Mouse (Mus musculus) 3134 (cell line): ENCODE data around the gene Cnfn.
A peak's percentile ranks its signal among the peaks of the same experiment; 100 is the strongest.

ENCODE experiments used
- DNase-seq: peaks from one replicate; pipeline ENCODE4 v3.0.0-alpha.2; 2011; ENCODE audit warnings: low spot score; ENCODE audit not compliant: insufficient read length; ENCODE audit errors: extremely low read depth

Gene Cnfn

DNA sequence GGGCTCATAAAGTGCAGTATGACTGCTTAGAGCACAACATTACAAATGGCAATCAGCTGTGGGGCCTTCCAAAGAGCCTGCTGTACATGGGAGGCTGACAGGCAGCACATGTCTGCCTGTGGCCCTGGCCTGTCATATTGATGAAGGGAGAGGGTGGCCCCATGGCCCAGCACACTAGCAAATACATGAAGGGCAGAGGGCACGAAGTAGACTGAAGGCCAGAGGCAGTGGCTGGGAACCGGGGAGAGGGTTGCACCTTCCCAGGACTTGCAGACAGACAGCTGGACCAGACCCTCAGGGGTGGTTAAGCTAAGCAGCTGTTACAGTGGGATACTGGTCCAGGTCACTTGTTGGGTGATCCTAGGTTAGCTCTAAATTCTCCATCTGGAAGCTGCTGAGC lies 21.5 kb upstream of the Cnfn start:
- DNase-seq: no peak

DNA sequence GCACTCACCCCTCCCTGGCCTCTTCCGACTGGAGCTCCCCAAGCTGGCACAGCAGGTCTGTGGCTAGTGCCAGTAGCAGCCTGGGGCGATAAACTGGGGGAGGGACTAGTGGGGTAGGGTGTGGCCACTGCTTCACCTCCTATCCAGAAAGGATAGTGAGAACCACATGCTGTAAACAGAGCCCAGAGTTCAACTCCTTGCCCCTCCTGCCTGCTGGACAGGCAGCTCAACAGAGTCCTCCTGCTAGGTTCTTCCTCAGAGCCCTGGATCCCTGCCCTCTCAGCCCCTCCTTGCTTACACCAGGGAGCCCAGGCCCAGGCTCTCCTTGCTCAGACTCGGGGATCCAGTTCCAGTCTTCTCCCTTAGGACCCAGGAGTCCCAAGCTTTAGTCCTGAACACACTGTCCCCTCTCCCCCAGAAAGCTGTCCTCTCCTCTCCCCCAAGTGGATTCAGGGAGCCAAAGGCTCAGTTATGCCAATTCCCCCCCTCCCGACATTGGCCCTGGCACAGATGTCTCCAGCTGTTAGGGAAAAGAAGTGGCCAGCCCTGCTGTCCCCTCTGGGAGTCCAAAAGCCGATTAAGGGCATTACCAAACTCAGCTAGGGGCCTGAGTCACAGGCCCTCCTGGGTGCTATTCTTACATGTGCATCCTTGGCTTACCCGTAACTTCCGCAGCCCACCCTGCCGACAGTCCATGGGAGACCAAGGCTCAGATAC lies 20.7 kb upstream of the Cnfn start:
- peak; percentile 82 for DNase-seq

DNA sequence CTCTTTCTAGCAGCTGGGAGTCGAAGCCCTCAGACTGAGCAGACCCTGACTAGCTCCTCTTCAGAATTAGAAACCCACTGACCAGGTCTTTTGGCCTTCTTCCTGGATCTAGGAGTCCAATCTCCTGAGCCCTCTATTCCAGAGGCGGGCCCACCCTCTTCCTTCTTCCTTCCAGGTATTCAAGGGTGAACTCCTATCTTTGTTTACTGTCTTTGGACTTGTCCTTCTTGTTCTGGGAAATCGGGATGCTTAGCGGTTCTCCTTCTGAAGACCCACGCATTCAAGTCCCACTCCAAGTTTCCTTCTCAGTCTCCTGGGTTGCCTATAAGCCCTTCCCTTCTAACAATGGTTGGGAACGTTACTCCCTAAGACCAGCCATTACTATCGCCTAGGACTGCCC lies 19.4 kb upstream of the Cnfn start:
- DNase-seq: no peak

DNA sequence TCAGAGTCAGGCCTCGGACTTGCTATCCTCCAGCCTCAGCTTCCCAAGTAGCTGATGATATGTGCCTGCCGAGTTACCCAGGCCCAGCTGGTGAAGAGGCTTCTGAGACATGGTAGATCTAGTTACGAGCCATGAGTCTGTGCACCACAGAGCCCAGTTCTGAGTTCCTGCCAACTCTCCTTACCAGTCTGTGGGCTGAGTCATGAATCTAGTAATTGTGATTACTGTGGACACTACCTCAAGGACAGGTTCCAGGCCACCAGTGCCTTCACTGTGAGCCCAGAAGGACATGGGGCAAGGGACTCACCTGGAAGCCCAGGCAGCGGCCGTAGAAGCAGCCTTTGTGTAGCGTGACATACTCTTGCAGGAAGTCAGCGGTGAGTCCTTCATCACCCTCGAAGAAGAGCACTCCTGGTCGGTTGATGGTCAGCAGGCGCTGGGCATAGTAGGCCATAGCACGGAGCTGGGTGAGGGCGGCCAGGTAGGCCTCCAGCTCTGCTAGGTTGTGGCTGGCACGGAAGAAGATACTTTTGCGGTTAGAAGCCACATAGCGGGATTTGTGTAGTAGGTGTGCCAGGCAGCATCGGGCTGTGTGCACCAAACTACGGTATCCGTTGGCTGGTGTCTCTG lies 18.4 kb upstream of the Cnfn start:
- DNase-seq: peak; percentile 53

DNA sequence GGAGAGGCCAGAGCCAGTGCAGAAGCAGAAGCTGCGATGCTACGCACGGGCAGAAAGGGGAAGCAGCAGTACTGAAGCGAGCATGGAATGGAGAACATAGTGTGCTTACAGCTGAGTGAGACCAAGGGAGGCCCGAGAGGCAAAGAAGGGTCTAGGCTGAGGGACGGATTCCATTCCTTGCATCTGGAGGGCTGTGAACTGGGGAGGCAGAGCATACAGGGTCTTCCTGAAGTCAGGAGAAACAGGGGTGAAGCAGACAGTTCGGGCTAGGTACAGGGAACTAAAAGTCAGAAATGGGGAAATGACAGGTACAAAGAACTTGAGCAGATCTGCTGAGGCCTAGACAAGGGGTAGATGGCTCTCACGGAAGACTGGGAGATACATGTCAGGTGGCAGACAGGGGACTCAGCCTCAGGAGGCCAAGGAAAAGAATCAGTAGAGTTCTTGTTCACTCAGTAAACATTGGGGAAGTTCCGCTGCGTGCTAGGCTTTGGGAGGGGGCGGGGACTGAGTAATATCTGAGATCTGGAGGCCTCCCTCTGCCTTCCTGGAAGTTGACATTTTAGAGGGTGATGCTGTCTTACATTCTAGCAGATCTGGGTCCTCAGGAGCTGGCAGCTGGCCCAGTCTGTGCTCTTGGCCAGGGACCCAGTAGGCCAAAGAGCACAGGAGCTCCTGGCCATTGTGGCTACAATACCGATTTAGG lies 16.5 kb upstream of the Cnfn start:
- peak; percentile 66 for DNase-seq

DNA sequence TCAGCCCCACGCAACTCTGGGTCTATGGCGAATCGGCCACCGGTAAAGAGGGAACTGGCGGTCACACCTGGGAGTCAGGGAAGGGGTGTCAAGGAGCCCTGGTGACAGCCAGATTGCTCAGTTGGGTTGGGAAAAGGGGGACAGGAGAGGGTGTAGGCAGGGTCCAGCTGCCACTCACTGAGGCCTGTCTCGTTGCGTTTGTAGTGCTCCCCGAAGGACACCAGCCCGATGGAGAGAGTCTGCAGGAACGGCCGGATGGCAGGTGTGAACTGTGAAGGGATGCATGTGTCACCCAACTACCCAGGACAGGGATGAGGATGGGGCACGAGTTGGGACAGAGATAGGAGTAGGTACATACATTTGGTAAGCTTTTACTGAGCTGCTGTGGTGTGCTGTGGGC lies 15.7 kb upstream of the Cnfn start:
- DNase-seq: no peak

DNA sequence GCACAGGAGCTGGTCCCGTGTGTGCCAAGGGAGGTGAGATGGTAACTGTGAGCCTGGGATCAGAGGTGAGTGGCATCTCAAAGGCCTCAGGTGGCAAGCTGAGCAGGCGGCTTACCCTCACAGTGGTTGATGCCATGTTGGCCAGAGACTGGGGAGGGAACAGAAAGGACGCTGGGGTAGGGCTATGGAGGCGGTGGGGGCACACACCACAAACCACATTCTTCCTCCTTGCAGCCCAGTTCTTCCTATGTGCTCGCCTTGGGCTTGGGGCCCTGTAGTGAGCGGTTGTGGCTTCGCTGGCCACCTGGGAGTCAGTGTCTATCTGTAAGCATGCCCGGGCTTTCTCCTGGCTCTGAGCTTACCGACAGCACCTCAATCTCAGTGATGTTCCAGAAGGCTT lies 15.3 kb upstream of the Cnfn start:
- no peak for DNase-seq

DNA sequence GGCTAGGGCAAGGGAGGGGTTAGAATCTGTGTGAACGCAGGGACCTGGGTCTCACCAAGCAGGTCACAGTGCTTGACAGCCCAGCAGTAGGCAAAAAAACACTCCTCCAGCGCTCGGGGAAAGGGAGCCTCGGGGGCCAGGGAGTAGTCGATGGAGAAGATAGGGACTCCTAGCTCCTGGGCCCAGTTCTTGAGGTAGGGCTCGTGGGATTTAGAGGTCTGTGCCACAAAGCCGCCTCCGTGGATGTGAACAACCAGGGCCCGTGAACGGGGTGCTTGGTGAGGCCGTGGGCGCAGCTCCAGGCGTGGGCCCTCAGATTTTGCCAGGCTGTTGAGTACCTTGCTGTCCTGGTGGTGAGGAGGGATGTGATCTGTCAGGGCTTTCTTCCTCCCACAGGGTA lies 14.8 kb upstream of the Cnfn start:
- DNase-seq: no peak

DNA sequence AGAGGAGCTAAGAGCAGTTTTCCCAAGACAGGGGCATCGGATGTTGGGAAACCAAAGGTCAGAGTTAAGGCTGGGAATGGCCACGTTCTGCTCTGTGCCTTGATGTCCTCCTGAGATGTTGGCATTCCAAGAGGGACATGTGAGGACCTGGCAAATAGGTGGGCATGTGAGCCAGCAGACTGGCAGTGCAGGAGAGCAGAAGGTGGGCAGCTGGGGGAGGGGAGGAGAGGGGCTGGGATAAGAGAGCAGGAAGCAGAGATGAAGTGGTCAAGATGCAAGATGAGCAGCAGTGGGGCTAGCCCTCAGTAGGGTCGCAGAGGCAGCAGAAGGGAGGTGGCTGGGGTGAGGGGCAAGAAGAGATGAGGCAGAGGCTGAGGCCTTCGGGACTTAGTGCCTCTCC lies 14.4 kb upstream of the Cnfn start:
- DNase-seq: no peak

DNA sequence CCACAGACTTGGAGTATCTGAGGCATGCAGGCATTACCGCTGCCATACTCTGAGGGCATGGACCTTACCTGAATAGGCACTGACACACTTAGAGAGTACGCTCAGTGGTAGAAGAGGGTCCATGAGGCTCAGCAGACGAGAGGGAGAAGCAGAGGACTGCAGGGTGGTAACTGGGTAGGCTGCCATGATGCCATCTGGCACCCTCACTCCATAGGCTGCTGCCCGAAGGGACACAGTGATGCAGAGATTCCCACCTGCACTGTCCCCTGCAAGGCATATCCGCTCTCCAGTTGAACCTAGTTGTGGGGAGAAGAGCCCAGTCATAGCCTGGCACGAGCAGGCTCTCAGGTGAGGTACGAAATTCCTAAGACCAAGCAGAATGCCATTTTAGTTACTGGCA lies 13.9 kb upstream of the Cnfn start:
- no peak for DNase-seq

DNA sequence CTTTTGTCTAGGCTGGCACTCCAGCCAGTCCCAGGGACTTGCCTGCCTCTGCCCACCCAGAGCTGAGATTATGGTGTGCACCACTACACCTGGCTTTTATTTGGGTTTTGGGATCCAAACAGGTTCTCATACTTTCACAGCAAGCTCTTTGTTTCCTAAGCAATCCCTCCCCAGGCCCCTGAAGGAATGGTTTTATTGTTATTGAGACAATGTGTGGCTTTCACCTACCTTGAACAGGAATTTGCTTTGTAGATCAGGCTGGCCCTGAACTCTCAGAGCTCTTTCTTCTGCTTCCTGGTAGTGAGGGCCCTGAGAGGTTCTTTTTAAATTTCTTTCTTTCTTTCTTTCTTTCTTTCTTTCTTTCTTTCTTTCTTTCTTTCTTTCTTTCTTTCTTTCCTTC lies 13.0 kb upstream of the Cnfn start:
- DNase-seq: no peak

DNA sequence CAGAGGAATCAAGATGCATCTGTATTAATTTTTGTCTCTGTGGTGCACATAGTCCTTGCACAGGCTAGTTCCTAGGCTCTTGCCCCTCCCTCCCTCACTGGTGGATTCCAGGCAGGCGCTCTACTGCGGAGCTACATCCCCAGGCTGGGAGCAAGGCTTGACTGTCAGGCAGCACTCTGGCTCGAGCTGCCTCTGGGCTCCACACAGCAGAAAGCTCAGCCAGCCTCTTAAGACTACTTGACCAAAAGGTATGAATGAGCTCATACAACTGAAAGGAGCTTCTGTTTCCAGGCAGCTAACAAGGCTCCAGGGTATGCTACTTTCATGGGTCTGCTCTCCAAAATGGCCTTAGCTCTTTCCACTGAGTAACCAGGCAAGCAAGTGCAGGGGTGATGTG lies 11.8 kb upstream of the Cnfn start:
- no peak for DNase-seq

DNA sequence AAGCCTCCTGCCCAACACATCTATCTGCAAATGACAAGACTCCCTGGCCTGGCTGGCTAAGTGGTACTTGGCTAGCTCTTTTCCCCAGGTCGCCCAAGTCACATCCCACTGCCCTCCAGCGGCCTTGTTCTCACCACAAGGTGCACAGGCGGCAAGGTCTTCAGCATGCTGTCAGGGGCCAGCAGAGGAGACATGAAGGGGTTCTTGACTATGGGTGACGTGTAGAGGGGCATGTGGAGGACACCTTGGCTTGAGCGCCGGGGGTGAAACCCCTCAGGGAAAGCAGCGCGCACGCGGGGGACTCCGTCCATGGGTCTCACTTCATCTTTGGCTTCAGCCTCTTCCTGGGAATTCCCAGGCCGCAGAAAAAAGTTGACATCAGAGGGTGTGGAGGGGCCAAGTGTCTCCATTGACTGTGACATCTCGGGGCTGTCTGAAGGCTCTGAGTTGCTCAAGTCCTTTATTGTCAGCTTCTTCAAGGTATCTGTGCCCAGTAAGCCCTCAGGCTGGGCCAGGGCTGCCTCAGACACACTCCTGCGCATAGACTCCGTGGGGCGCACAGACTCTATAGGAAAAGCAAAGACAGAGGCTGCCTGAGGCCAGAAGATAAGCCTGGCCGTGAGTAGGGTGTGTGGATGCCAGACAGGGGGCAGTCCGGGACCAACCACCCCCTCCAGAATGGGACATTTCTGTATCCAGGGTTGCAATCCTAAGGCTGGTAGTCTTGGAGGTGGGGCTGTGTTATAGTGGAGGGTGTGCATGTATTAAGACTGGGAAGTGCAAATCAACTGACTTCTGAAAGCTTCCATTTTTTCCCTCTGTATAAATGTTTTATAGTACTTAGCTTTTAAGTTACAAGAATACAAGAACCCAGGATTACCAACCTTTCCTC lies 11.1 kb upstream of the Cnfn start:
- no peak for DNase-seq

DNA sequence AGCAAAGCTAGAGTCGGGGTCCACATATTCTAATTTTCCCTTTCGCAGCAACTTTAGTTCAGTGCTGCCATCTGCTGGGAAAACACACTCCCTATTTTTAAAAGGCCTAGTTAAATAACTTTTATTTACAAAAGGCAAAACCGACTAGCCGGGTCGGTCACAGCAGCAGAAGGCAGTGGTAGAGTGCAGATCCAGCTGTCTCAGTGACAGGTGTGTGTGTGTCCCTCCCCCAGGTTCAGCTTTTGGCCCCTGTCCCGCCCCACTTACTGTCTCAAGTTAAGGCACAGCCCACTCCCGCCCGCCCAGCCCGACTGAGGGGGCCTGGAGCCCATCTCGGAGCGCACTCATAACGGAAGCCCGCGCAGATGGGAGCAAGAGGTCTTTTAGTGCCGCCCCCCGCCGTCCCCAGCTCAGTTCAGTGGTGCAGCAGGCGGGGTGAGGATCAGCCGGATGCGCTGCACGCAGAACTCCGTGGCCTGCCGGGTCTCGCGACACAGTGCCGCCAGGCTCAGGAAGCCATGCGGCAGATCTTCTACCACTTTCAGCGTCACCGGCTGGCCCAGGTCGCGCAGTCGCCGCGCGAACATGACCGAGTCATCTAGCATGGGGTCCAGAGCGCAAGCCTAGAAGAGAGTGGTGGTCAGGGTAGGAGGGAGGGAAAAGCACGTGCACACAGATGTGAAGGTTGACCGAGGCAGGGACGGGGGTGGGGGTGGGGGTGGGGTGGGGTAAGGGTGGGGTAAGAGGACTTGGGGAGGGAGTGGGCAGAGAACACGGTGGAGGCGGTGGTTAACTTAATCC lies 10.2 kb upstream of the Cnfn start:
- no peak for DNase-seq

DNA sequence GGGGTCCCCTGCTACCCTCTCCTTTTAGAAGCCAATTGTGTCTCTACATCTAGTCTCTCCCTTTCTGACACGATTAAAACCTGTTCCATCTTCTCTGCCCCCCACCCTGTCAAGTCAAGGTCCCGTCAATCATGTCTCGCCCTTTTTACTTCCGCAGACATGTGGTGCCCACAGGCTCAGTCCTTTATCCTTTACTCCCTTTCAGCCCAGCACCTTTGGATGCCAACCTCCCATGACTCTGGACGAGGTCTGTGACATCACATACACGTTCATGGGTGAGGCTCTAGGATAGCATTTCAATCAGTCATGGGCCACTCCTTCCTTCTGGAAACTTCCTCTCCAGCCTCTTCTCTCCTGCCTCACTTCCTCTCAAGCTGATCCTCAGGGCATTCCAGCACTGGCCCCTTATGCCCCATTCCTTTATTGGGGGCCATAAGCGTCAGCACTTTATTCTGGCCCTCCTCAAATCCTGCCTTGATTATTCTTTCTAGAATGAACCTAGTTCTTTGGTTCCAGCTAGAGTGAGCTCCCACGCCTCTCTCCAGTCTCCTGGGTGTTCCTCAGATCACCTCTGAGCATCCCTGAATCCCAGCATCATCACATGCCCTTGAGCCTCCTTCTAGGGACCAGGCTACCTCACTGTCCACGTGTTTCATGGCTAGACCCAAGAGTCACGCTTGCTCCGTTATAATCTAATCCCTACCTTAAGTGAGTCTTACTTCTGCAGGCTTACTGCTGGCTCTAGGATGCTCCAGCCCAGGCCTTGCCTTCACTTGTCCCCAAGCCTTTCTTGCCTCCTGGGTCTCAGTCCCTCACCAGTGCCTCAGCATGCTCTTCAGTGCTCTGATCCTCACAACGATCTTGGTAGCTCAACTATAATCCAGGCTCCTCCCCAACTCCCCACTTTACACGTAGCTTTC lies 8.9 kb upstream of the Cnfn start:
- no peak for DNase-seq

DNA sequence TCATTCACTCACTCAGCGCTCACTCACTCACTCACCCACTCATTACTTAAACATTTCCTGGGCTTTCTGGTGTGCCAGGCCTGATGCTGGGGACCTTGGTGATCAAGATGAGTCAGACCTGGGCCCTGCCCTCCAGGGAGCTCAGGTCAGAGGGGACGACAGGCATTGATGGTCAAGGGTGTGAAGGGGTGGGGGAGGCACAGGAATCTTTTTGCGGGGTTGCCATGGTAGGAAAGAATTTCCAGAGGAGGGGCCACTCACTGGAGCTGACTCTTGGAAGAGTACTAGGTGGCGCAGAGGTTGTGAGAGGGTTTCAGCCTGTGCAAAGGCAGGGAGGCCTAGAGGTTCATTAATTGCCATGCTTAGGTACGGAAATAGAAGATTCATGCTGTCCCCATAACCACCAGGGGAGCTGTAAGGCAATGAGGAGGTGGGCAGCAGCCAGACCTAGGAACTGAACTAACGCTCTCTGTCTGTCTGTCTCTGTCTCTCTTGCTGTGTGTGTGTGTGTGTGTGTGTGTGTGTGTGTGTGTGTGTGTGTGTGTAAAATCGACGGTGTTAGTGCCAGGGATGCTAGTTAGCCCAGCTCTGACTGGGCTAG lies 7.7 kb upstream of the Cnfn start:
- DNase-seq: peak; percentile 79

DNA sequence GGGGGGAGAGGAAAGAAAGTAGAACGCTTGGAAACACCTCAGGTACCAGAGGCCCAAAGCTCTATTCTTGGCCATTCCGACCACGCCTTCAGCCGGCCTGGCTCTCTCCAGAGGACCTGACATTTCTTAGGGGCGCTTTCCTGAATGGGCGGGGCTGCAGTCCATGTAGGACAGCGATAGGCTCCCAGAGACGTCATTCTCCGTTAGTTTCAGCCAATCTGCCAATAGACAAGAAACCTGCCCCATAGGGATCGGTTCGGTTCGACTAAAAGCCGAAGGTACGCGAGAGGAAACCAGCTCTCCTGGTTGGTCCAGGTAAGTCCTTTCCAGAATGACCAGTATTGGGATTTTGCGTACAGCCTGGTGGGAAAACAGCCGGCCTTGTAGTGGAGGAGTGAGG lies 7.0 kb upstream of the Cnfn start:
- DNase-seq: peak; percentile 81

DNA sequence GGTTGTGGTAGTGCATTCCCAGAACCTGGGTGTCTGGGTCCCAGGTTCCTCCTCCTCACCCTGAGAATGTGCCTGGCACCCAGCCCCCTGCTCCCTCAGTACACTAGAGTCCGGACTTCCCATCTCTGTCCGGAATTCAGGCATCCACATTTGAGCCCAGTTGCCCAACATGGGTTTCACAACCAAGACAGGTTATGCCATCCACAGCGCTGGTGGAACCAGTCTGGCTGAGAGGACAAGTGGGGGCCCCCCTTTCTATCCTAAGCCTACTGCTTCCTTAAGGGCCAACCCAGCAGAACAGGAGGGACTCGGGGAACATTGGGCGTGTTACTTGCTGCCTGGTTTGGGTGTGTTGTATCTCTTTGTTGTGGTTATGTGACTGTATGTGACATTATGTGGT lies 2.9 kb upstream of the Cnfn start:
- DNase-seq: no peak

DNA sequence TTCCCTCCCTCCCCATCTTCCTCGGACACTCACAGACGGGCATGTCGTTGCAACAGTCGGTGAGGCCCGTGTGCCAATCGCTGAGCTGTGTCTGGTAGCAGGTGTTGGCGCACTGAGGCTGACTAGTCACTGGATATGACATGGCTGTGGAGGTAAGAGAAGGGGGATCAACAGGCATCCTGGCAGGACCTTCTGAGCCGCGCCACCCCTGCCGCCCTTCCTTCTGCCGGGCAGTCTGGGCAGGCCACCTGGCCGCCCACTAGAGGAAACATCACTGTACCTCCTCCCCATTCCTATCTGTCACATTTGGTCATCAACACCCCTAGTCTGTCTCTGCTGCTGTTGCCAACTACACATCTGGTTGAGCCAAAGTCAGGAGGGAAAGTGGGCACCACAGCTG lies 1.2 kb downstream of the Cnfn start:
- DNase-seq: no peak
